Comparison of ENCODE assay signal across 23 mouse cellular contexts in the genomic region with DNA sequence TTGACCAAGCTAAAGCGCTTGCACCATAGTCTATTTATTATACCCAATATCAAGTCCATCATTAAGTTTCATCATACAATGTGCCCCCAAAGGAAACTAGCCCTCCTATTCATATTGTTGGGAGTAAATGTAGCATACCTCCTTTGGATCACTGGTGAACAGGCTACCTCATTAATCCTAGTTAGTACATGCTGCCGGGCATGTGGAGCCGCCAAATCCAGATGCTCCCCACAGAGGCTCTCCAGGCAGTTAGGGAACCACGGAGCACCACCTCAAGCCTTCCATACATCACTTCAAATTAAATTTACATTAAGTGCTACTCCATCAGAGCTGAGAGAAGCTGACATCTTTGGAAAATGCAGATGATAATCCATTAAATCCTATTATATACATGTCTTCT.
A peak's percentile ranks its signal among the peaks of the same experiment; 100 is the strongest.
DNase-seq lines count a peak whose midpoint lies in the region; ATAC-seq and TF ChIP-seq lines count a peak whose summit lies in the region.
"Had no signal": no experiment of that assay in that cellular context is flagged by ENCODE, and none has a peak within 500 bp of the region (broad histone marks: within the 10 kb centered on the region; RNA-seq: fewer than 3 reads in every experiment).

No protein-coding gene starts in this region.

- no peaks in the 10 kb centered on the region for H3K36me3 ChIP-seq in forebrain, embryonic 14.5 days (ENCODE audit: control insufficient read depth, insufficient read depth, low read length)
- no peaks in the 10 kb centered on the region for H3K36me3 ChIP-seq in forebrain, embryonic 16.5 days (ENCODE audit: control insufficient read depth, insufficient read depth)
- no peaks in the 10 kb centered on the region for H3K36me3 ChIP-seq in midbrain, embryonic 14.5 days (ENCODE audit: control insufficient read depth, insufficient read depth, low read length)
- H3K36me3 ChIP-seq in midbrain, embryonic 15.5 days (replicated peaks), result no peaks in the 10 kb centered on the region
- H3K36me3 ChIP-seq in neural tube, embryonic 13.5 days, result no peaks in the 10 kb centered on the region
- H3K36me3 ChIP-seq in liver, postnatal 0 days (replicated peaks; ENCODE audit: insufficient read depth, low read length), result no peaks in the 10 kb centered on the region
- H3K36me3 ChIP-seq: heart, embryonic 12.5 days; hindbrain, embryonic 15.5 days; intestine, embryonic 15.5 days; limb, embryonic 13.5 days; liver, embryonic 12.5 days; stomach, embryonic 15.5 days had no signal

- H3K4me1 ChIP-seq in forebrain, embryonic 14.5 days (ENCODE audit: control insufficient read depth, insufficient read depth, low read length), result peaks cover 20% of the 10 kb centered on the region
- H3K4me1 ChIP-seq in forebrain, embryonic 16.5 days (replicated peaks; ENCODE audit: control insufficient read depth, insufficient read depth, low read length), result peaks cover 17% of the 10 kb centered on the region
- peaks cover 10% of the 10 kb centered on the region for H3K4me1 ChIP-seq in midbrain, embryonic 14.5 days (ENCODE audit: control insufficient read depth, insufficient read depth, low read length)
- H3K4me1 ChIP-seq in midbrain, embryonic 15.5 days, result peaks cover 16% of the 10 kb centered on the region
- peaks cover 32% of the 10 kb centered on the region for H3K4me1 ChIP-seq in neural tube, embryonic 13.5 days (replicated peaks)
- no peaks in the 10 kb centered on the region for H3K4me1 ChIP-seq in liver, postnatal 0 days (ENCODE audit: insufficient read depth)
- H3K4me1 ChIP-seq: liver, embryonic 12.5 days had no signal

- peaks cover 53% of the 10 kb centered on the region for H3K27me3 ChIP-seq in forebrain, embryonic 14.5 days (replicated peaks; ENCODE audit: control insufficient read depth, insufficient read depth, low read length)
- peaks cover 34% of the 10 kb centered on the region for H3K27me3 ChIP-seq in forebrain, embryonic 16.5 days (replicated peaks; ENCODE audit: control insufficient read depth, insufficient read depth, low read length)
- peaks cover 72% of the 10 kb centered on the region for H3K27me3 ChIP-seq in midbrain, embryonic 14.5 days (ENCODE audit: control insufficient read depth, insufficient read depth, low read length)
- H3K27me3 ChIP-seq in midbrain, embryonic 15.5 days (replicated peaks), result peaks cover 72% of the 10 kb centered on the region
- H3K27me3 ChIP-seq in neural tube, embryonic 13.5 days, result peaks cover 71% of the 10 kb centered on the region
- H3K27me3 ChIP-seq in liver, postnatal 0 days (ENCODE audit: insufficient read depth, low read length), result peaks cover 11% of the 10 kb centered on the region

- no peak for TF ChIP-seq CTCF in liver, postnatal 0 days (IDR thresholded peaks at IDR 0.05; ENCODE audit: low read depth)

- no peak overlapping the region for H3K27ac ChIP-seq in forebrain, embryonic 14.5 days (ENCODE audit: low read depth, low read length)
- H3K27ac ChIP-seq in forebrain, embryonic 16.5 days (ENCODE audit: low read length), result no peak overlapping the region
- H3K27ac ChIP-seq in midbrain, embryonic 14.5 days (replicated peaks; ENCODE audit: low read depth, low read length), result no peak overlapping the region
- no peak overlapping the region for H3K27ac ChIP-seq in midbrain, embryonic 15.5 days
- no peak overlapping the region for H3K27ac ChIP-seq in neural tube, embryonic 13.5 days (replicated peaks)
- H3K27ac ChIP-seq in liver, postnatal 0 days (ENCODE audit: low read depth), result no peak overlapping the region
- H3K27ac ChIP-seq: hindbrain, embryonic 15.5 days; intestine, embryonic 15.5 days; limb, embryonic 13.5 days; liver, embryonic 12.5 days; stomach, embryonic 15.5 days had no signal

- no peak for TF ChIP-seq EP300 in liver, postnatal 0 days (IDR thresholded peaks at IDR 0.05; ENCODE audit: low read depth)

- WGBS in forebrain, embryonic 14.5 days, result 6% methylated on average over 4 of the region's 4 CpGs
- 6% methylated on average over 4 of the region's 4 CpGs for WGBS in forebrain, embryonic 16.5 days
- WGBS in midbrain, embryonic 14.5 days, result 22% methylated on average over 4 of the region's 4 CpGs
- 26% methylated on average over 4 of the region's 4 CpGs for WGBS in midbrain, embryonic 15.5 days
- WGBS in neural tube, embryonic 13.5 days, result 12% methylated on average over 4 of the region's 4 CpGs
- 45% methylated on average over 4 of the region's 4 CpGs for WGBS in liver, postnatal 0 days (ENCODE audit: insufficient replicate concordance)

- H3K9ac ChIP-seq in forebrain, embryonic 14.5 days (ENCODE audit: low read length), result no peak overlapping the region
- no peak overlapping the region for H3K9ac ChIP-seq in forebrain, embryonic 16.5 days (replicated peaks; ENCODE audit: low read depth, low read length)
- H3K9ac ChIP-seq in midbrain, embryonic 14.5 days (replicated peaks; ENCODE audit: low read length), result no peak overlapping the region
- H3K9ac ChIP-seq in midbrain, embryonic 15.5 days, result no peak overlapping the region
- H3K9ac ChIP-seq in neural tube, embryonic 13.5 days, result no peak overlapping the region
- no peak overlapping the region for H3K9ac ChIP-seq in liver, postnatal 0 days (replicated peaks)
- H3K9ac ChIP-seq: heart, embryonic 12.5 days; hindbrain, embryonic 15.5 days; intestine, embryonic 15.5 days; limb, embryonic 13.5 days; liver, embryonic 12.5 days; stomach, embryonic 15.5 days had no signal

- H3K9me3 ChIP-seq in forebrain, embryonic 14.5 days (replicated peaks; ENCODE audit: control insufficient read depth, low read length), result no peaks in the 10 kb centered on the region
- H3K9me3 ChIP-seq in forebrain, embryonic 16.5 days (ENCODE audit: control insufficient read depth, low read length), result no peaks in the 10 kb centered on the region
- H3K9me3 ChIP-seq in midbrain, embryonic 14.5 days (ENCODE audit: control insufficient read depth, low read length), result no peaks in the 10 kb centered on the region
- H3K9me3 ChIP-seq in midbrain, embryonic 15.5 days, result no peaks in the 10 kb centered on the region
- no peaks in the 10 kb centered on the region for H3K9me3 ChIP-seq in neural tube, embryonic 13.5 days
- H3K9me3 ChIP-seq in liver, postnatal 0 days (ENCODE audit: low read length), result no peaks in the 10 kb centered on the region
- H3K9me3 ChIP-seq: heart, embryonic 12.5 days; hindbrain, embryonic 15.5 days; intestine, embryonic 15.5 days; limb, embryonic 13.5 days; liver, embryonic 12.5 days; stomach, embryonic 15.5 days had no signal

- no peak overlapping the region for H3K4me3 ChIP-seq in forebrain, embryonic 14.5 days (ENCODE audit: low read depth, low read length)
- H3K4me3 ChIP-seq in forebrain, embryonic 16.5 days (replicated peaks; ENCODE audit: low read length), result no peak overlapping the region
- H3K4me3 ChIP-seq in midbrain, embryonic 14.5 days (replicated peaks; ENCODE audit: low read depth, low read length), result no peak overlapping the region
- no peak overlapping the region for H3K4me3 ChIP-seq in midbrain, embryonic 15.5 days
- no peak overlapping the region for H3K4me3 ChIP-seq in neural tube, embryonic 13.5 days
- no peak overlapping the region for H3K4me3 ChIP-seq in liver, postnatal 0 days (ENCODE audit: low read depth, low read length)
- H3K4me3 ChIP-seq: heart, embryonic 12.5 days; hindbrain, embryonic 15.5 days; intestine, embryonic 15.5 days; limb, embryonic 13.5 days; liver, embryonic 12.5 days; stomach, embryonic 15.5 days had no signal

- H3K4me2 ChIP-seq in forebrain, embryonic 14.5 days (ENCODE audit: low read length), result no peak overlapping the region
- H3K4me2 ChIP-seq in forebrain, embryonic 16.5 days (ENCODE audit: low read length), result no peak overlapping the region
- no peak overlapping the region for H3K4me2 ChIP-seq in midbrain, embryonic 14.5 days (ENCODE audit: low read length)
- H3K4me2 ChIP-seq in midbrain, embryonic 15.5 days, result no peak overlapping the region
- no peak overlapping the region for H3K4me2 ChIP-seq in neural tube, embryonic 13.5 days
- H3K4me2 ChIP-seq in liver, postnatal 0 days (ENCODE audit: low read depth, low read length), result no peak overlapping the region
- H3K4me2 ChIP-seq: heart, embryonic 12.5 days; hindbrain, embryonic 15.5 days; intestine, embryonic 15.5 days; limb, embryonic 13.5 days; liver, embryonic 12.5 days; stomach, embryonic 15.5 days had no signal

- no peak for ATAC-seq in forebrain, embryonic 14.5 days
- no peak for ATAC-seq in forebrain, embryonic 16.5 days
- no peak for ATAC-seq in midbrain, embryonic 14.5 days (ENCODE audit: low FRiP score, low TSS enrichment)
- no peak for ATAC-seq in midbrain, embryonic 15.5 days (replicated peaks)
- 0 out of 2 replicates have a peak, but pooled peaks have one; percentile 45 for ATAC-seq in neural tube, embryonic 13.5 days (ENCODE audit: low read depth)
- no peak for ATAC-seq in liver, postnatal 0 days
- ATAC-seq: intestine, embryonic 15.5 days; liver, embryonic 12.5 days had no signal

- peak; percentile 54 for DNase-seq in forebrain, embryonic 14.5 days (ENCODE audit: low spot score)
- DNase-seq in midbrain, embryonic 14.5 days, result peak; percentile 28
- no peak for DNase-seq in layer of hippocampus, adult 18-20 months (ENCODE audit: low spot score in 2 of 2)
- no peak for DNase-seq in liver, postnatal 0 days
- DNase-seq: adrenal gland, adult 2 months; cerebellum, adult 11-12 months; cerebellum, postnatal 10 days; gastrocnemius, postnatal 10 days; heart, postnatal 10 days; kidney, adult 8-10 months; kidney, postnatal 10 days; lung, adult 2 months; lung, postnatal 14 days; thymus, postnatal 25 days had no signal

Comparison
In these comparisons a context has a peak if more than half of its experiments do, and no peak if none do; other contexts are left out.
1. DNase-seq: peak in forebrain, embryonic 14.5 days (single experiment) and midbrain, embryonic 14.5 days (single experiment); none in layer of hippocampus, adult 18-20 months (0 of 2) and liver, postnatal 0 days (single experiment).